Mouse (Mus musculus) lung, embryonic 16.5 days (tissue): Measurements from ENCODE around the gene Cd86. TPM values are rescaled to one million over a fixed set of nuclear protein-coding genes. Genes with fewer than 3 reads are reported as not detected.

Experiments
- ATAC-seq: fragments of 200-750 bp; cut with Nextera tagmentation; 2 replicates; pipeline ENCODE4 v1.8.0; 2017; ENCODE audit warnings: low read depth, mild to moderate bottlenecking, moderate library complexity
- H3K27ac ChIP-seq: fragments of 300-500 bp; sonication (generic); 2 replicates; pipeline ENCODE4 v1.5.1; 2014; ENCODE audit warnings: mild to moderate bottlenecking, control low read depth, low read length
- H3K27me3 ChIP-seq: fragments of 300-500 bp; sonication (generic); 2 replicates; pipeline ENCODE4 v1.6.1; 2014; ENCODE audit warnings: low read depth, low read length, mixed read lengths; ENCODE audit not compliant: control insufficient read depth, insufficient read depth
- H3K36me3 ChIP-seq: fragments of 300-500 bp; sonication (generic); 2 replicates; pipeline ENCODE4 v1.6.1; 2014; ENCODE audit warnings: low read length; ENCODE audit not compliant: control insufficient read depth, insufficient read depth
- H3K4me1 ChIP-seq: fragments of 300-500 bp; sonication (generic); replicated peaks from 2 replicates; pipeline ENCODE4 v1.6.1; 2014; ENCODE audit warnings: low read length, mixed read lengths; ENCODE audit not compliant: control insufficient read depth, insufficient read depth
- H3K4me2 ChIP-seq: fragments of 300-500 bp; sonication (generic); 2 replicates; pipeline ENCODE4 v1.6.1; 2014; ENCODE audit warnings: low read depth, low read length, control low read depth
- H3K4me3 ChIP-seq: fragments of 300-500 bp; sonication (generic); 2 replicates; pipeline ENCODE4 v1.5.1; 2014; ENCODE audit warnings: mild to moderate bottlenecking, low read length, control low read depth
- H3K9ac ChIP-seq: fragments of 300-500 bp; sonication (generic); 2 replicates; pipeline ENCODE4 v1.6.1; 2014; ENCODE audit warnings: low read length, control low read depth
- H3K9me3 ChIP-seq: fragments of 300-500 bp; sonication (generic); 2 replicates; pipeline ENCODE4 v1.6.1; 2016; ENCODE audit warnings: low read length; ENCODE audit not compliant: control insufficient read depth
- WGBS: fragments of 180-500 bp; shearing (Covaris S2); extraction: QIAGEN DNeasy Blood & Tissue Kit; methylation state at CpG from one replicate; pipeline ENCODE4 v1.1.7; 2014; 5-methylcytosine and 5-hydroxymethylcytosine counted together
- polyA plus RNA-seq: library from polyadenylated mRNA; unstranded; fragments of >200 nt; fragmentation: Nextera tagmentation; extraction: Ambion mirVana; gene quantifications from 2 replicates; pipeline ENCODE4 v1.2.1, GENCODE M21; 2015

The Cd86 gene
- polyA plus RNA-seq, 1 experiment from 2014 or later: 1.7 TPM

GRCm38 (mm10) chr16:36589898-36590297 lies 76.0 kb downstream of the Cd86 start:
- Histone ChIP-seq H3K4me2 (no peak overlapping the region), H3K4me3 (no peak overlapping the region), H3K27me3 (no peaks in the 10 kb centered on the region), H3K9me3 (no peaks in the 10 kb centered on the region), H3K9ac (no peak overlapping the region), H3K27ac (no peak overlapping the region), H3K4me1 (no peaks in the 10 kb centered on the region), H3K36me3 (no peaks in the 10 kb centered on the region)
- no peak for ATAC-seq
- WGBS: 88% methylated on average over 1 of the region's 1 CpGs

DNA sequence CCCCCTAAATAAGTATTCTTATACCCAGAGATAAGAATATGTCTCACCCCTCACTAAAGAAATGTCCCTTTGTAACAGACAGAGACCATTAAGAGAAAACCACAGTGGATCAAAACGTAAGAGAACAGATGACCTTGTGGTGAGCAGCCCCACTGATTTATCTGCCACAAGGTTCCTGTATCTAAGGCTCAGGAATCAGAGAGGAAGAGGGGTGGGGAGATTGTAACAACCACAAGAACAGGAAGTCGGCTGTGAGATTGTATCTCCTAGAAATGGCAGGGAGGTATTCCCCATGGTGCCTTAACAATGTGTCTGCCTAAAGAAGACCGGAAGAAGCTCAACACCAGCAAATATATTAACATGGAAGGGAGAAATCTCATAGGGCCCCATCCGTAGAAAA lies 77.9 kb downstream of the Cd86 start:
- Histone ChIP-seq H3K4me1 (no peaks in the 10 kb centered on the region), H3K9ac (no peak overlapping the region), H3K27ac (no peak overlapping the region), H3K36me3 (no peaks in the 10 kb centered on the region), H3K9me3 (no peaks in the 10 kb centered on the region), H3K27me3 (no peaks in the 10 kb centered on the region), H3K4me2 (no peak overlapping the region), H3K4me3 (no peak overlapping the region)
- 52% methylated on average over 4 of the region's 4 CpGs for WGBS
- no peak for ATAC-seq

DNA sequence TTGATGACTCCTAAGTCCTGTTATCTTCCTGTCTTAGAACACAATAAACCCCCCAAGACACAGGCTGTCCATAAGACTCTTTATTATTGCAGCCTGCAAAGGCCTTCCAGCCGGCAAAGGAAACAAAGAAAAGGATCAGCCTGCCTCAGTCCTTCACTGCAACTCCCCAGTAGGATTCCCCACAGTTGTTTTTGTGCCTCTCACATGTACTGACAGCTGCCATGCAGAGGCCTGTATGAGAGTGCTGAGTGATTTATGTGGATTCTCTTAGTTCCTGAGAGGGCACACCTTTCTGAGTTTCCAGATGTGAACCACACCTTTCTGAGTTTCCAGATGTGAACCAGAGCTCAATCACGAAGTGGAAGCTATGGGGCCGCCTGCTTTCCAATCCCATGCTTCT lies 83.8 kb downstream of the Cd86 start:
- Histone ChIP-seq H3K4me1 (no peaks in the 10 kb centered on the region), H3K4me2 (no peak overlapping the region), H3K9ac (no peak overlapping the region), H3K27me3 (no peaks in the 10 kb centered on the region), H3K36me3 (no peaks in the 10 kb centered on the region), H3K4me3 (no peak overlapping the region), H3K27ac (no peak overlapping the region), H3K9me3 (no peaks in the 10 kb centered on the region)
- no peak for ATAC-seq
- WGBS: 59% methylated on average over 3 of the region's 3 CpGs

- no peaks in the 10 kb centered on the region for H3K4me1 ChIP-seq
Observed at GRCm38 (mm10) chr16:36571942-36572341, 93.9 kb downstream of the Cd86 start.

DNA sequence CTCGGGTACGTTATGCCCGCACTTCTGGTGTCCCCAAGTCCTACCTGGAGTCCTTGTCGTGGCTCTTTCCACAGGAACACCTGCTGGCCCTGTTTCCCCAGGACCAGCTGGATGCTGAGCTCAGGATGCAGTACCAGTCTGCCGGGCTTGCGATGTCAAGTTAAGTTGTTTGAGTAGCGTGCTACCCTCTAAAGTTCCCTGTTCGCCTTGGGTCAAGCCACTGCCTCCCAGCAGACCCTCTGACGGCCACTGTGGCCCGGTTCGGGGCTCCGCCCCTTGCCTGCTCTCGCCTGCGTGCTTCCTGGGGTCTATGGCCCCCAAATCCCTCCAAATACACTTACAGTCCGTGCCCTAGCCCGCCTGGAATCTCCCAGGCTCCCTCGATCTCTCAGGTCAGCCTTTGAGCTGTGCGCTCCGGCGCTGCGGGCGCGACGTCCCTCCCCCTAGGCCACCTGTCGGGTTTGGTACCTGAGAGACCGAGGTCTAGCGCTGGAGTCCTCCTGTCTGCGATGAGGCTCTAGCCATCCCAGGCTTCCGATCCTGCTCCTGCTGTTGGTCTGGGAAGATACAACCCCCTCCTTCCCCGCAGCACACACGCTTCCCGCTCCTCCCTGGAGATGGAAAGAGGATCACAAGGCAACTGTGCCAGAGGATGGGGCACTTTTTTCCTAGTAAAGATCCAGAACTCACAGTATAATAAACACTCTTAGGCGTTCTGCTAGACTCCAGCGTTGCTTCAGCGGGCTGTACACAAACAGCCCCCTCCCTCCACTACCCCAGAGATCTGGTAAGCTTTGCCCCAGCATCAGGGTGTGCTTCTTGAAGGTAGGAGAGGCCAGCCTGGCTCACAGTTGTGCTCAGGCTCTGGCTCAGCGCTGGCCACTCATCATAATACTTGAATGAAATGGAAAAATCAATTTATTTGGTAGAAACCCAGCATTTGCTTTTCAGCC lies 104.2 kb downstream of the Cd86 start, which contains the start of gene Casr:
Casr (minus strand) TSS at position 756 of the 953 bp plus-strand sequence.
- no peaks in the 10 kb centered on the region for H3K36me3 ChIP-seq
- WGBS: 2% methylated on average over 36 of the region's 36 CpGs
- 0 out of 2 replicates have a peak, but pooled peaks cover 4% of the 10 kb centered on the region for H3K4me1 ChIP-seq
- peak within 1 kb of the TSS; percentile 32 for H3K4me3 ChIP-seq
- no peak within 1 kb of the TSS for H3K9ac ChIP-seq
- no peaks in the 10 kb centered on the region for H3K9me3 ChIP-seq
- peak within 1 kb of the TSS; percentile 49 for H3K4me2 ChIP-seq
- H3K27me3 ChIP-seq: peaks cover 13% of the 10 kb centered on the region
- no peak for ATAC-seq
- no peak within 1 kb of the TSS for H3K27ac ChIP-seq

More at GRCm38 (mm10) chr16:36571942-36572341, 93.9 kb downstream of the Cd86 start:
- no peak overlapping the region for H3K4me3 ChIP-seq
- H3K9ac ChIP-seq: no peak overlapping the region
- no peaks in the 10 kb centered on the region for H3K27me3 ChIP-seq
- no peaks in the 10 kb centered on the region for H3K36me3 ChIP-seq
- no peak overlapping the region for H3K27ac ChIP-seq
- 53% methylated on average over 8 of the region's 8 CpGs for WGBS
- H3K9me3 ChIP-seq: no peaks in the 10 kb centered on the region
- no peak for ATAC-seq
- H3K4me2 ChIP-seq: no peak overlapping the region

- ATAC-seq: no peak
- WGBS: 78% methylated on average over 6 of the region's 6 CpGs
Observed at GRCm38 (mm10) chr16:36559573-36559972, 106.3 kb downstream of the Cd86 start.

GRCm38 (mm10) chr16:36555672-36556165 lies 110.2 kb downstream of the Cd86 start:
- no peak overlapping the region for H3K27ac ChIP-seq
- no peaks in the 10 kb centered on the region for H3K4me1 ChIP-seq
- WGBS: 44% methylated on average over 10 of the region's 10 CpGs
- no peaks in the 10 kb centered on the region for H3K36me3 ChIP-seq
- H3K27me3 ChIP-seq: no peaks in the 10 kb centered on the region
- H3K4me2 ChIP-seq: no peak overlapping the region
- H3K4me3 ChIP-seq: no peak overlapping the region
- H3K9ac ChIP-seq: no peak overlapping the region
- peaks cover 5% of the 10 kb centered on the region for H3K9me3 ChIP-seq
- ATAC-seq: no peak

More at GRCm38 (mm10) chr16:36559573-36559972, 106.3 kb downstream of the Cd86 start:
- 0 out of 2 replicates have a peak, but pooled peaks cover 4% of the 10 kb centered on the region for H3K4me1 ChIP-seq
- no peak overlapping the region for H3K4me3 ChIP-seq
- no peak overlapping the region for H3K4me2 ChIP-seq
- H3K36me3 ChIP-seq: no peaks in the 10 kb centered on the region
- H3K9ac ChIP-seq: no peak overlapping the region
- no peaks in the 10 kb centered on the region for H3K9me3 ChIP-seq
- no peak overlapping the region for H3K27ac ChIP-seq
- H3K27me3 ChIP-seq: peaks cover 13% of the 10 kb centered on the region

Other genes starting within 250 kb of the Cd86 start
- gene Stfa3, start 210.7 kb downstream of the Cd86 start, polyA plus RNA-seq: 1.0 and 3.3 TPM in 2 replicates
- gene Casr, start 103.9 kb downstream of the Cd86 start, polyA plus RNA-seq: 0.04 TPM in 1 of 2 replicates, not detected in the other
- 8.5 and 9.1 TPM in 2 replicates for gene Ildr1, start 27.9 kb upstream of the Cd86 start, polyA plus RNA-seq
- 49.4 and 58.9 TPM in 2 replicates for gene Slc15a2, start 118.9 kb upstream of the Cd86 start, polyA plus RNA-seq
- 29.8 and 30.9 TPM in 2 replicates for gene Iqcb1, start 162.3 kb upstream of the Cd86 start, polyA plus RNA-seq
- 1.0 and 1.3 TPM in 2 replicates for gene Eaf2, start 208.9 kb upstream of the Cd86 start, polyA plus RNA-seq
- gene Golgb1, start 209.1 kb upstream of the Cd86 start, polyA plus RNA-seq: 89.6 and 97.2 TPM in 2 replicates